Mouse (Mus musculus) olfactory bulb, adult 2 months (tissue): Measurements from ENCODE around the gene Mdga1.

Source experiments
- CTCF ChIP-seq: fragments of 200-500 bp; IDR thresholded peaks from 2 replicates; pipeline ENCODE4 v1.5.1; 2012; ENCODE audit warnings: low read depth, mild to moderate bottlenecking, low read length, moderate library complexity; ENCODE audit not compliant: insufficient read depth
- POLR2A ChIP-seq: fragments of 200-500 bp; IDR thresholded peaks from 2 replicates; pipeline ENCODE4 v1.6.1; 2012; ENCODE audit warnings: mild to moderate bottlenecking, low read depth, low read length, moderate library complexity; ENCODE audit not compliant: insufficient read depth

DNA sequence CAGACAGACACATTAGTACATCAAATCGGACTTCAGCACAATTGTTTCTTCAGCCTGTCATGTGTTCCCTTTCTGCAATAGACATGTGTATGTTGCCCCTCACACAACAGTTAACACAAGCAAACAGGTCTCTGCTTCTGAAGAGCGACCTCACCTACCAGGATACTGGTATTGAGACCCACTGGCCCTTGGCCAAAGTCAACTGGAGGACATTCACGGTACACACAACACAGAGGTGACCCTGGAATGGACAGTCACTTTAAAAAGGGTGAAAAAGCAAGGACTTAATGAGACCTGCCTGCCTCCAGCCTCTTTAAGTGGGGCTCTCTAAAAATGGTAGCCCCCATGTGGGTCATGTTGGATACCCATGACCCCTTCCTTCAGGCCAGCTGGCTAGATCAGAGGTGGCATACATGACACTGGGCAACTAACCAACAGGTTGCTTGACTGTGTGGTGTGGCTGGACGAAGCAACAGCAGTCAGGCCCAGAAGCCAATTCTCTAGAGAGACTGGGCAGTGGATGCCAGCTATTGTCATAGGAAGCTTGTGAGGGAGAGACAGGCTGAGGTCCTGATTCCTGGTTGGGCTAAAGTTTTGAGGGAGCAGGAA lies 145.3 kb downstream of the Mdga1 start:
- TF ChIP-seq CTCF (no peak), POLR2A (no peak)
